Mouse (Mus musculus) hindbrain, embryonic 13.5 days (tissue): ENCODE data around the gene Plcb4. TPM values are rescaled to one million over a fixed set of nuclear protein-coding genes. Genes with fewer than 3 reads are reported as not detected.

ENCODE experiments used
- ATAC-seq: fragments of 200-750 bp; cut with Nextera tagmentation; 2 replicates; pipeline ENCODE4 v1.8.0; 2017; ENCODE audit warnings: moderate TSS enrichment; ENCODE audit not compliant: low FRiP score
- H3K27ac ChIP-seq: fragments of 300-500 bp; sonication (generic); 2 replicates; pipeline ENCODE4 v1.5.1; 2015; ENCODE audit warnings: inconsistent platforms, mild to moderate bottlenecking, moderate library complexity
- H3K27me3 ChIP-seq: fragments of 300-500 bp; sonication (generic); 2 replicates; pipeline ENCODE4 v1.6.1; 2015; ENCODE audit warnings: mild to moderate bottlenecking, inconsistent platforms
- H3K36me3 ChIP-seq: fragments of 300-500 bp; sonication (generic); 2 replicates; pipeline ENCODE4 v1.6.1; 2015; ENCODE audit warnings: mild to moderate bottlenecking, inconsistent platforms
- H3K4me1 ChIP-seq: fragments of 300-500 bp; sonication (generic); replicated peaks from 2 replicates; pipeline ENCODE4 v1.6.1; 2015; ENCODE audit warnings: inconsistent platforms
- H3K4me2 ChIP-seq: fragments of 300-500 bp; sonication (generic); 2 replicates; pipeline ENCODE4 v1.6.1; 2015; ENCODE audit warnings: inconsistent platforms, mild to moderate bottlenecking, moderate library complexity
- H3K4me3 ChIP-seq: fragments of 300-500 bp; sonication (generic); 2 replicates; pipeline ENCODE4 v1.5.1; 2015; ENCODE audit warnings: mild to moderate bottlenecking, inconsistent platforms
- H3K9ac ChIP-seq: fragments of 300-500 bp; sonication (generic); 2 replicates; pipeline ENCODE4 v1.6.1; 2015; ENCODE audit warnings: mild to moderate bottlenecking, inconsistent platforms
- H3K9me3 ChIP-seq: fragments of 300-500 bp; sonication (generic); 2 replicates; pipeline ENCODE4 v1.6.1; 2016; ENCODE audit warnings: inconsistent platforms
- WGBS: fragments of 180-500 bp; shearing (Covaris S2); methylation state at CpG from one replicate; pipeline ENCODE4 v1.1.7; 2015; 5-methylcytosine and 5-hydroxymethylcytosine counted together
- polyA plus RNA-seq: library from polyadenylated mRNA; unstranded; fragments of >200 nt; fragmentation: Nextera tagmentation; extraction: Ambion mirVana; gene quantifications from 2 replicates; pipeline ENCODE4 v1.2.1, GENCODE M21; 2015

Gene Plcb4
- polyA plus RNA-seq, 1 experiment from 2014 or later, result 49.7 TPM

DNA sequence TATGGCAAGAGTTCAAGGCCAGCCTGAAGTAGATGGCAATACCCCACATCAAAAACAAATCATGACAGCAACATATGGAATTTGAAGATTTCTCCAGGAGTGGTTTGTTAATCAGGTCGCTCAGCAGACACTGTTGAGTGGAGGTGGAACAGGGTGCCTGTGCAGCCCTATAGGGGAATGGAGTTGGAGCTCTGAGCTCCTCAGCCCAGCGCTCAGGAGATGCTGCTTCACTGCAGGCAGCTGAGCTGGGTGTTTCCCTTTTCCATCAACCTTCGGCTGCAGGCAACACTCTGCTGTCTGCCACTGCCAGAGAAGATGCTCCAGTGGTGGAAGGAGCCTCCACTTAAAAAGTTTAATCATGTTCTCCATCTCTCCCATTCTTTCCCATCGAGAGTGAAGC is 149.5 kb downstream of the Plcb4 start:
- no peak overlapping the region for H3K4me2 ChIP-seq
- no peaks in the 10 kb centered on the region for H3K36me3 ChIP-seq
- H3K4me1 ChIP-seq, result no peaks in the 10 kb centered on the region
- no peak overlapping the region for H3K27ac ChIP-seq
- ATAC-seq, result no peak
- WGBS, result 90% methylated on average over 4 of the region's 4 CpGs
- H3K27me3 ChIP-seq, result no peaks in the 10 kb centered on the region
- H3K9me3 ChIP-seq, result no peaks in the 10 kb centered on the region
- no peak overlapping the region for H3K4me3 ChIP-seq
- no peak overlapping the region for H3K9ac ChIP-seq

DNA sequence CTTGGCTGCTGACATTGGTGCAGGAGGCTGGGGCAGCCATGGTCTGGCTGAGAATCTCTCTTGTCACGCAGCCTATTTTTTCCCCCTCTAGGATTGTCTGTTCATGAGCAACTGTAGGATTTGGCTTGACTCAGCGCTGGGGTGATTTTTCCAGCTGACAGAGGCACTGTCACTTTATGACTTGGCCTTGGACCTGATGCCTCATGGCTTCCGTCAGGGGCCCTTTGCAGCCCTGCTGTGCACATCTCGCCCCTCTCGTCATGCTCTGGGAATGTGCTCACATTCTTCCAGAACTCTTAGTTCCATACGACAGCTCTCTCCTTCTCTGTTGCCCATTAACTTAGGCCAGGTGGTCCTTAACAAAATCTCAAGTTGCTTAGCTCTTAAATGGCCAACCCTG is 152.0 kb downstream of the Plcb4 start:
- WGBS, result 75% methylated on average over 6 of the region's 6 CpGs
- Histone ChIP-seq H3K27me3 (no peaks in the 10 kb centered on the region), H3K27ac (no peak overlapping the region), H3K4me2 (no peak overlapping the region), H3K36me3 (peaks cover 13% of the 10 kb centered on the region; the same call in 1 of the 2 replicates), H3K9ac (no peak overlapping the region), H3K4me3 (no peak overlapping the region), H3K4me1 (no peaks in the 10 kb centered on the region), H3K9me3 (peaks cover 5% of the 10 kb centered on the region; the same call in 1 of the 2 replicates)
- ATAC-seq, result no peak

DNA sequence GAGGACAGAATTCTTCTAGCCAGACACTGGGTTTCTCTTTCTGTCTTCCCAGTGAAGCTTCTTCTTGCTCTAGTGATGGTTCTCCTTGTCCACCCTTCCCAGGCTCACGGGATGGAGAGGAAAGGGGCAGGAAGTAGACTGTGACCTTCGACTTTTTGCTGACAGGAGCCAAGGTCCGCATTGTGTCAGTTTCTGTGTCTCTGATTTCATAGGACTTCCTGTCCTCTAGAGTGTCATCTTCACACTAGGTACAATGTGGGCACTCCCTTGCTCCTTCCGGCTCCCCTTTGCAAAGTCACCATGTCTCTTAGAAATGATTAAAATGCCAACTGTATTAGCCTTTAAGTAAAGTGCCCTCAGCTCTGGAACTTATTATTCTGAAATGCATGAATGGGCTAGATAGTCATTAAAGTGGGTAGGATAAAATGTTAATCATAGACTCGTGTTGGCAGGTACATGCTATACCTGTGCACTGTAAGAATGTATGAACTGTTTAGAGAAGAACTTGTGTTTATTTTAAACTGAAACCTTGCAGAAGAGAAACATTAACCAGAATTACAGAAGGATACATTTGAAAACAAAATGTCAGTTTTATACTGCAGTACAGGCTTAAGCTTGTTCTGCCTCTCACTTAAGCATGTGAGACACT is 152.8 kb downstream of the Plcb4 start:
- no peak for ATAC-seq
- H3K9me3 ChIP-seq, result peaks cover 5% of the 10 kb centered on the region; the same call in 1 of the 2 replicates
- 80% methylated on average over 5 of the region's 5 CpGs for WGBS
- H3K9ac ChIP-seq, result no peak overlapping the region
- no peak overlapping the region for H3K4me3 ChIP-seq
- H3K4me1 ChIP-seq, result no peaks in the 10 kb centered on the region
- no peaks in the 10 kb centered on the region for H3K27me3 ChIP-seq
- H3K4me2 ChIP-seq, result no peak overlapping the region
- H3K36me3 ChIP-seq, result peaks cover 14% of the 10 kb centered on the region; the same call in 1 of the 2 replicates
- H3K27ac ChIP-seq, result no peak overlapping the region

DNA sequence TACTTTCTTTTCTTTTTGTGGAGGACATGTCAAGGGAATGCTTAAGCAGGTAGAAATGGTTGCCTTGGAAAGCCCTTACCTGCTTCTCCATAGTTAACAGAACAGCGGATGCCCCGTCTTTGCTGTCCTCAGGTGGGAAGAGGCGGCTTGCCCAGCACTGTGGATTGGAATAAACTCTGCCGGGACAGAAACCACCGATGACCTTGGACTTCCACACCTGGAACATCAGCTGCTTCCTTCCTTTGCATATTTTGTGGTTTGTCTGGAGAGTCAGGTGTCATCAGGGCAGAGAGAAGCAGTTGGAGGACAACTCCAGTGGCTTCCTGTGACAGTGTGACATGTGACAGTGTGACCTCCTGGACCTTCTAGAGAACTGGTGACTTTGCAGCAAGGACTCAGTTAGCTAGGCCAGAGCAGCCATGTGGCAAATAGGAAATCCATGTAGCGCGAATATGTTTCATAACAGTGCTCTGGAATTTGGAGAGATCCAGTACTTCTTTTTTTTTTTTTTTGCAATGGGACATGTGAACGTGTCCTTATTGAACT is 154.0 kb downstream of the Plcb4 start:
- WGBS, result 94% methylated on average over 8 of the region's 8 CpGs
- no peak for ATAC-seq
- Histone ChIP-seq H3K9me3 (peaks cover 5% of the 10 kb centered on the region; the same call in 1 of the 2 replicates), H3K27me3 (no peaks in the 10 kb centered on the region), H3K36me3 (peaks cover 14% of the 10 kb centered on the region; the same call in 1 of the 2 replicates), H3K9ac (no peak overlapping the region), H3K4me1 (no peaks in the 10 kb centered on the region), H3K4me3 (no peak overlapping the region), H3K27ac (no peak overlapping the region), H3K4me2 (no peak overlapping the region)

DNA sequence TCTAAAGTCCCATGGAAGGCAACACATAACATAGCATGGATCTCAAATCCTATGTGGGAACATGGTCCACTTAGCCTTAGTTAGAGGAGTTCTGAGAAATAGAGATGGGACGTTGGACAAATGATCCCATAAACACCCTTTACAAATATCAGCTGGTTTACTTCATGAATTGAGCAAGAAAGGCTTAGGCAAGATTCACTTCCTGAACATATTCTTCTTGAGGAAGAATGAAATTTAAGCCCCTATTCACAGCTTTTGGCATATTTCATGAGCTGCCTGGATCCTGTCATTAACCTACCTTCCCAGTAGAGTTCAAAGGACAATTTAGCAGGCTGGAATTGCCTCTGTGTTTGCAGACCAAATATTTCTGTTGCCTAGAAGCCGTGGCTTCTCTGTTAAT is 161.9 kb downstream of the Plcb4 start:
- ATAC-seq, result no peak
- 76% methylated on average over 2 of the region's 2 CpGs for WGBS
- 0 out of 2 replicates have a peak, but pooled peaks cover 2% of the 10 kb centered on the region for H3K36me3 ChIP-seq

DNA sequence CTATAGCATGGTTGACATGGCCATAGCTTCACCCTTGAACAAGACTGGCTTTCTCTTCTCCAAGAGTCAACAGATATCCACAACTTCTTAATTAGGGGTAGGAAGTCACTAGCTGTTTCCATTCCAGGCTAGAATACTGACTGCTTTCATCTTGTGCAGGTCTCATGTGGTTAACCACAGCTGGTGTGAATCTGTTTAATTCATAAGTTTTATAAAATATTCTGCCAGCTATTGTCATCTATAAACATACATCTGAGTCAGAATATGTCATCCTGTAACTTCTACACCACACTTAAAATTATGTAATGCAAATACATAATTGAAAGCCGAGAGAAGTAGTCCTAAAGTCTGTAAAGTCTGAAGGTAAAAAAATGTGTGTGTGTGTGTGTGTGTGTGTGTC is 164.9 kb downstream of the Plcb4 start:
- Histone ChIP-seq H3K4me3 (no peak overlapping the region), H3K9me3 (no peaks in the 10 kb centered on the region), H3K4me2 (no peak overlapping the region), H3K27ac (no peak overlapping the region), H3K9ac (no peak overlapping the region), H3K36me3 (no peaks in the 10 kb centered on the region), H3K27me3 (no peaks in the 10 kb centered on the region), H3K4me1 (peaks cover 8% of the 10 kb centered on the region; the same call in 1 of the 2 replicates)
- 94% methylated on average over 1 of the region's 1 CpGs for WGBS
- ATAC-seq, result no peak

More for the DNA sequence above, 161.9 kb downstream of the Plcb4 start:
- Histone ChIP-seq H3K27me3 (no peaks in the 10 kb centered on the region), H3K9ac (no peak overlapping the region), H3K9me3 (no peaks in the 10 kb centered on the region), H3K27ac (no peak overlapping the region), H3K4me3 (no peak overlapping the region), H3K4me1 (peaks cover 5% of the 10 kb centered on the region; the same call in 1 of the 2 replicates), H3K4me2 (no peak overlapping the region)

DNA sequence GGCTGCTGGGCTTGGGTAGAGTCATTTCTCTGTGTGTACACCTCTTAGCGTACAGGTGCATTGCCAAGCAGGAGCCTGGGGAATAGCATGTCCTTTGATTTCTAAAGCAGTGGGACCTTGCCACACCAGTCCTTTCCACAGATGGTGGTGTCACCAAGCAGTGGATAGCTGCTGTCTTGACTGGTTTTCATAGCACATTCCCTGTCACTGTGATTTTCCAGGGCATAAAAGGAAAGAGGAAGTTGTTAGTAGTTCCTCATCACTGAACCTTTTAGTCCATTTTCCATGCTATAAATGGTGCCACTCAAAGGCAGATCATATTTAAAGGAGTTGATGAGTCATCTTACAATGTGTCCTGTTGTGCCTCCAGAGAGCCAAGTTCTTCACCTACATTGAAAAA is 165.9 kb downstream of the Plcb4 start:
- no peaks in the 10 kb centered on the region for H3K9me3 ChIP-seq
- 100% methylated on average over 1 of the region's 1 CpGs for WGBS
- no peak overlapping the region for H3K4me2 ChIP-seq
- H3K36me3 ChIP-seq, result no peaks in the 10 kb centered on the region
- H3K27me3 ChIP-seq, result no peaks in the 10 kb centered on the region
- no peak overlapping the region for H3K4me3 ChIP-seq
- no peak overlapping the region for H3K27ac ChIP-seq
- peaks cover 8% of the 10 kb centered on the region; the same call in 1 of the 2 replicates for H3K4me1 ChIP-seq
- no peak overlapping the region for H3K9ac ChIP-seq
- ATAC-seq, result no peak

DNA sequence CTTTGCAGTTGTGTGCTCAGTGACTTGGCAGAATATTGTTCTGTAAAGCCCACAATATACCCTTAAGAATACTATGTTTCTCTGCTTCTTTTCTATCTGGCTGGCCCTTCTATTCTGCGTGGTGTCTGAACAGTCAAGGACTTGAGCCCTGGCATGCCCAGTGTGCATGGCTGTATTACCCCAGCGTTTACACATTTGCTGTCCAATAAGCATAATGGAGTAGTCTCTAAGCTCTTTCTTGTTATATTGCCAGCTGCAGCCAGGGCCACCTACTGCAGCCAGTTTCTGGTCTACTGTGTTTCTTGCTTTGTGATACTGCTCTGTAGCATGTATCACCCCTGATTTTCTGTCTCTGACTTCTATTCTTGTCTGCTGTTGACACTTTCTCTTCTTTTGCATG is 166.8 kb downstream of the Plcb4 start:
- Histone ChIP-seq H3K27ac (no peak overlapping the region), H3K4me1 (peaks cover 8% of the 10 kb centered on the region; the same call in 1 of the 2 replicates), H3K27me3 (no peaks in the 10 kb centered on the region), H3K9ac (no peak overlapping the region), H3K4me3 (no peak overlapping the region), H3K9me3 (no peaks in the 10 kb centered on the region), H3K36me3 (no peaks in the 10 kb centered on the region), H3K4me2 (no peak overlapping the region)
- 89% methylated on average over 2 of the region's 2 CpGs for WGBS
- ATAC-seq, result no peak

DNA sequence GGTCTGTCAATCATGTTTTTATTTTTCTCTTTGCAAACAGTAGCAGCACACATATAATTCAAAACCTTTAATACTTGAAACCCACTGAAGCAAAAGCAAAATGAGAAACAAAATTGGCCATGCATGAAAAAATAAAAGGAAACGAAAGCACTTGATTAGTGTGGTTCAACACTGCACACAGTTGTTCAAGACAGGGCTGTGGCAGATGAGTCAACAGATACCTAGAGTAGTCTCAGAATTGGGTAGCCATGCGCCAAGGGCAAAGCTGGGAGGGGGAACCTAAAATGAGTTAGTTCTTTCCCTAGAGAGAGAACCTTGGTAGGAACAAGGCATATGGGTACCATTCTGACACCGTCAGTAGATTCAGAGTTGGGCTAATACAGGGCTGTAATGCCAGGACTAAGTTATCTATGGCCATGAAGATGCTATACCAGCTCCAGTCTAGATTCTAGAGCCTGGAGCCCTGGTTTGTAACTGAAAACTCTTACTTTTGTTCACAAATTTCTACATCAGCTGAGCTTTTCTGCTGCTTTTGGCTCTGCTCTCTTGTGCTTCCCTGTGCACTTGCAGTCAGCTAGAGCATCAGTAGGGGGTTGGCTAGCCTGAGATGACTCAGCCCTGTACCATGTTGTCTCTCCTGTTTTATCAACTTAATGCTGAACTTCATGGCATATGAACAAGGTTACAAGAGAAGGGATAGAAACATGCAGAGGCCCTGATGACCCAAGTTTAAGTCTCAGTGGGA is 168.0 kb downstream of the Plcb4 start:
- H3K4me3 ChIP-seq, result no peak overlapping the region
- H3K27me3 ChIP-seq, result no peaks in the 10 kb centered on the region
- H3K9ac ChIP-seq, result no peak overlapping the region

DNA sequence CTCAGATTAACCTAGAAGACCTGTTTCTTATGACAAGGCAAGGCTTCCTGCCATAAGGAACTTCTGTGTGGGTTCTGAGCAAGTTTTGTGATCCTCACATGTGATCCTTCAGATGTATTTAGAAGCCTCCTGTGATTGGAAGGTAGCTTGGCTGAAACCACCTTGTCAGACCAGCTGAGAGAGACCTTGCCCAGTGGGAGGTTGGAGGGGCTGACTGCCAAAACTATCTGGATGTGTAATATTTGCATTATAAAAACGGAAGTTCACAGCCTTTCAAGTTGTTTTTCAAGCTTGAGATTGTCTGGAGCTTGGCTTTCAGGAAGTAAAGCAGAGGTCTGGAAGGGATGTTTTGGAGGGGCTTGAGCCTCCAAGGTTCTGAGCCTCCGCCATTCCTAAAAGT is 169.6 kb downstream of the Plcb4 start:
- H3K9me3 ChIP-seq, result no peaks in the 10 kb centered on the region
- H3K36me3 ChIP-seq, result no peaks in the 10 kb centered on the region
- no peak overlapping the region for H3K4me2 ChIP-seq
- peaks cover 8% of the 10 kb centered on the region; the same call in 1 of the 2 replicates for H3K4me1 ChIP-seq
- WGBS, result 81% methylated on average over 2 of the region's 2 CpGs
- no peak overlapping the region for H3K27ac ChIP-seq
- no peaks in the 10 kb centered on the region for H3K27me3 ChIP-seq
- no peak overlapping the region for H3K4me3 ChIP-seq
- H3K9ac ChIP-seq, result no peak overlapping the region
- ATAC-seq, result no peak

More for the DNA sequence above, 168.0 kb downstream of the Plcb4 start:
- H3K9me3 ChIP-seq, result no peaks in the 10 kb centered on the region
- 90% methylated on average over 3 of the region's 3 CpGs for WGBS
- no peak for ATAC-seq
- H3K4me2 ChIP-seq, result no peak overlapping the region
- no peak overlapping the region for H3K27ac ChIP-seq
- H3K4me1 ChIP-seq, result peaks cover 8% of the 10 kb centered on the region; the same call in 1 of the 2 replicates
- no peaks in the 10 kb centered on the region for H3K36me3 ChIP-seq

DNA sequence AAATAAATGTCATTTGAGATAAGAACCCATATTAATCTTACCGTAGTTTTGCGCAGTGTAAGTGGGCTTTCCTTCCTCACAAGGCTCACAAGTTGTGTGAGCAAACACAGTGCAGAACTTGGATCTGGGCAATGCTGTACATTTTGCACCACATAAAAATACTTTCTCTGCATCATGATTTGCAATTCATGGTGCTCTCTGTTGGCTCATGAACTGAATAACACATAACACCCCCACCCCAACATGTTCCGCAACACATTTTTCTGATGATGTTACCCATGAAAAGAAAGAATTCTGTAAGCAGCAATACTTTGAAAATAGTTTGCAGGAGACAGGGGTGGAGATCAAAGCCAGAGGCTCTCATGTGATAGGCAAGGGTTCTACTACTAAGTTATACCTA is 174.9 kb downstream of the Plcb4 start:
- H3K36me3 ChIP-seq, result no peaks in the 10 kb centered on the region
- no peak overlapping the region for H3K4me2 ChIP-seq
- H3K27ac ChIP-seq, result no peak overlapping the region
- no peak overlapping the region for H3K9ac ChIP-seq
- WGBS, result 95% methylated on average over 3 of the region's 3 CpGs
- no peak for ATAC-seq
- no peaks in the 10 kb centered on the region for H3K27me3 ChIP-seq
- no peaks in the 10 kb centered on the region for H3K4me1 ChIP-seq
- no peaks in the 10 kb centered on the region for H3K9me3 ChIP-seq
- no peak overlapping the region for H3K4me3 ChIP-seq

DNA sequence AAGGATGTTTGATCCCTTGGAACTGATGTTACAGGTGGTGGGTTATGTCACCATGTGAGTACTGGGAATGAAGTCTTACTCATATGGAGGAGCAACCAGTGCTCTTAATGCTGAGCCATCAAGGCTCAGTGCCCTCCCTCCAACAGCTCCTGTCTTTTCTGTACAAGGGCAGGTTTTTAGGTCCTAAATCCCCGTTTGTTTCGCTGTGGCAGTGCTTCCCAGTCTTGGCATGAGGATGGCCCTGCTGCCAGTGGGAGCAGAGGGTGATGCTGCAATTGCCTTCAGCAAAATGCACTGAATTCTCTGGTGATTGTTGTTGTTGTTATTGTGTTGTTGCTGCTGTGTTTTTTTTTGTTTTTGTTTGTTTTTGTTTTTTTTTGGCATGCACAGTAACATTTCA is 175.6 kb downstream of the Plcb4 start:
- H3K9me3 ChIP-seq, result no peaks in the 10 kb centered on the region
- no peaks in the 10 kb centered on the region for H3K4me1 ChIP-seq
- H3K27ac ChIP-seq, result no peak overlapping the region
- 91% methylated on average over 2 of the region's 2 CpGs for WGBS
- H3K4me3 ChIP-seq, result no peak overlapping the region
- no peak overlapping the region for H3K4me2 ChIP-seq
- H3K9ac ChIP-seq, result no peak overlapping the region
- no peak for ATAC-seq
- no peaks in the 10 kb centered on the region for H3K36me3 ChIP-seq
- no peaks in the 10 kb centered on the region for H3K27me3 ChIP-seq
